ENCODE assay signal across 10 mouse cellular contexts in the genomic region with DNA sequence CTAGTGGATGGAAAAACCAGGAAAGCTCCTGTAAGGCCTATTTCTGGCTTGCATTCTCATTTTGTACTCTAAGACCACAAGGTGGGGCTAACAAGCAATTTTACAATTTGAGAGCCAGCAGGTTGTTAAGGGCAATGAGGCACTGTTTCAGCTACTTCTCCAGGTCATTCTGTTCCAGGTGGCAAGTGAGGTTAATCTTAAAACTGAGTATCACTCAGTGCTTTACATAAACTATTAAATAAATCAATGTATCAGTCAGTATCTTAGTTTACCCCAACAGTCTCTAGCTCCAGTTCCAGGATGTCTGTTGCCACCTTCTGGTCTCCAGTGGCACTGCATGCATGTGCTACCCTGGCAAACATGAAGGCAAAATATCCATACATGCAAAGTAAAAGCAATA. TPM values are rescaled to one million over a fixed set of nuclear protein-coding genes. Genes with fewer than 3 reads are reported as not detected.
DNase-seq lines count a peak whose midpoint lies in the region; ATAC-seq and TF ChIP-seq lines count a peak whose summit lies in the region.
"Had no signal": no experiment of that assay in that cellular context is flagged by ENCODE, and none has a peak within 500 bp of the region (broad histone marks: within the 10 kb centered on the region; RNA-seq: fewer than 3 reads in every experiment).

No protein-coding gene starts in this region.

- H3K27me3 ChIP-seq in kidney, embryonic 15.5 days: peaks cover 13% of the 10 kb centered on the region; the same call in 1 of the 2 replicates
- no peaks in the 10 kb centered on the region for H3K27me3 ChIP-seq in embryonic facial prominence, embryonic 10.5 days (replicated peaks; ENCODE audit: low read depth, poor library complexity, severe bottlenecking)
- H3K27me3 ChIP-seq in hindbrain, postnatal 0 days (ENCODE audit: insufficient read depth, low read length): 0 out of 2 replicates have a peak, but pooled peaks cover 4% of the 10 kb centered on the region
- no peaks in the 10 kb centered on the region for H3K27me3 ChIP-seq in limb, embryonic 10.5 days (ENCODE audit: low read depth, poor library complexity, severe bottlenecking)
- H3K27me3 ChIP-seq: embryonic facial prominence, embryonic 12.5 days; lung, embryonic 15.5 days had no signal

- H3K4me1 ChIP-seq in kidney, embryonic 15.5 days: no peaks in the 10 kb centered on the region
- H3K4me1 ChIP-seq in embryonic facial prominence, embryonic 10.5 days: no peaks in the 10 kb centered on the region
- H3K4me1 ChIP-seq in hindbrain, postnatal 0 days (ENCODE audit: insufficient read depth, low read length): no peaks in the 10 kb centered on the region
- no peaks in the 10 kb centered on the region for H3K4me1 ChIP-seq in limb, embryonic 10.5 days
- H3K4me1 ChIP-seq: embryonic facial prominence, embryonic 12.5 days; lung, embryonic 15.5 days had no signal

- peak; percentile 81 for TF ChIP-seq CTCF in hindbrain, postnatal 0 days (IDR thresholded peaks at IDR 0.05; ENCODE audit: low read depth)

- no peaks in the 10 kb centered on the region for H3K9me3 ChIP-seq in kidney, embryonic 15.5 days (replicated peaks)
- H3K9me3 ChIP-seq in embryonic facial prominence, embryonic 10.5 days: no peaks in the 10 kb centered on the region
- H3K9me3 ChIP-seq in hindbrain, postnatal 0 days (ENCODE audit: low read length): no peaks in the 10 kb centered on the region
- H3K9me3 ChIP-seq in limb, embryonic 10.5 days (replicated peaks): no peaks in the 10 kb centered on the region
- H3K9me3 ChIP-seq: embryonic facial prominence, embryonic 12.5 days; lung, embryonic 15.5 days had no signal

- H3K36me3 ChIP-seq in kidney, embryonic 15.5 days: no peaks in the 10 kb centered on the region
- H3K36me3 ChIP-seq in embryonic facial prominence, embryonic 10.5 days (replicated peaks): no peaks in the 10 kb centered on the region
- no peaks in the 10 kb centered on the region for H3K36me3 ChIP-seq in hindbrain, postnatal 0 days (ENCODE audit: insufficient read depth, low read length)
- no peaks in the 10 kb centered on the region for H3K36me3 ChIP-seq in limb, embryonic 10.5 days
- H3K36me3 ChIP-seq: embryonic facial prominence, embryonic 12.5 days; lung, embryonic 15.5 days had no signal

- H3K27ac ChIP-seq in kidney, embryonic 15.5 days: no peak overlapping the region
- no peak overlapping the region for H3K27ac ChIP-seq in embryonic facial prominence, embryonic 10.5 days (replicated peaks)
- H3K27ac ChIP-seq in hindbrain, postnatal 0 days: no peak overlapping the region
- no peak overlapping the region for H3K27ac ChIP-seq in limb, embryonic 10.5 days
- H3K27ac ChIP-seq: embryonic facial prominence, embryonic 12.5 days; lung, embryonic 15.5 days had no signal

- H3K4me2 ChIP-seq in kidney, embryonic 15.5 days: no peak overlapping the region
- no peak overlapping the region for H3K4me2 ChIP-seq in hindbrain, postnatal 0 days (ENCODE audit: low read depth, low read length)
- H3K4me2 ChIP-seq: embryonic facial prominence, embryonic 12.5 days; lung, embryonic 15.5 days had no signal

- ATAC-seq in kidney, embryonic 15.5 days (replicated peaks; ENCODE audit: low FRiP score): no peak
- ATAC-seq in hindbrain, postnatal 0 days: 0 out of 2 replicates have a peak, but pooled peaks have one; percentile 17

- H3K9ac ChIP-seq in kidney, embryonic 15.5 days: no peak overlapping the region
- H3K9ac ChIP-seq in hindbrain, postnatal 0 days (replicated peaks; ENCODE audit: low read length): no peak overlapping the region
- H3K9ac ChIP-seq: embryonic facial prominence, embryonic 12.5 days; lung, embryonic 15.5 days had no signal

- H3K4me3 ChIP-seq in kidney, embryonic 15.5 days (replicated peaks): no peak overlapping the region
- H3K4me3 ChIP-seq in embryonic facial prominence, embryonic 10.5 days: no peak overlapping the region
- H3K4me3 ChIP-seq in hindbrain, postnatal 0 days (ENCODE audit: low read length): no peak overlapping the region
- no peak overlapping the region for H3K4me3 ChIP-seq in limb, embryonic 10.5 days
- H3K4me3 ChIP-seq: embryonic facial prominence, embryonic 12.5 days; lung, embryonic 15.5 days had no signal

- peak; percentile 76 for DNase-seq in kidney, adult 18-20 months
- peak; percentile 50 for DNase-seq in Muller cell, postnatal 12 days (ENCODE audit: inconsistent ontology term)
- peak; percentile 44 for DNase-seq in embryonic facial prominence, embryonic 10.5 days (ENCODE audit: low spot score)
- DNase-seq in hindbrain, postnatal 0 days (ENCODE audit: low spot score): peak; percentile 61
- peak; percentile 43 for DNase-seq in limb, embryonic 10.5 days (ENCODE audit: low spot score)
- DNase-seq in natural killer cell, adult 2 months (ENCODE audit: low spot score in 2 of 2): peak; percentile 40 to 56
- DNase-seq in thymus, postnatal 36 days: peak; percentile 66 to 67

RNA-seq across cellular contexts. Expression of a gene that starts 12.0 kb away (rescaled TPM):
- not detected in 2 replicates for polyA plus RNA-seq in kidney, embryonic 15.5 days (2015; fragmentation: Nextera tagmentation; extraction: Ambion mirVana)
- not detected in 2 replicates for polyA plus RNA-seq in embryonic facial prominence, embryonic 10.5 days (2016; fragmentation: Nextera tagmentation; extraction: Ambion mirVana)
- not detected in 2 replicates for total RNA-seq in hindbrain, postnatal 0 days (2014; rRNA removed)
- polyA plus RNA-seq in hindbrain, postnatal 0 days (2015; fragmentation: Nextera tagmentation; extraction: Ambion mirVana): not detected in 2 replicates
- polyA plus RNA-seq in limb, embryonic 10.5 days (2016; fragmentation: Nextera tagmentation; extraction: Ambion mirVana): not detected in 2 replicates
- polyA plus RNA-seq: embryonic facial prominence, embryonic 12.5 days; lung, embryonic 15.5 days had no signal

RNA-seq across cellular contexts. Expression of a gene that starts 12.9 kb away (rescaled TPM):
- polyA plus RNA-seq in kidney, embryonic 15.5 days (2015; fragmentation: Nextera tagmentation; extraction: Ambion mirVana): 40.3 and 45.9 TPM in 2 replicates
- polyA plus RNA-seq in embryonic facial prominence, embryonic 10.5 days (2016; fragmentation: Nextera tagmentation; extraction: Ambion mirVana): 42.1 and 45.6 TPM in 2 replicates
- 21.6 and 27.9 TPM in 2 replicates for total RNA-seq in hindbrain, postnatal 0 days (2014; rRNA removed)
- 46.7 and 50.6 TPM in 2 replicates for polyA plus RNA-seq in hindbrain, postnatal 0 days (2015; fragmentation: Nextera tagmentation; extraction: Ambion mirVana)
- polyA plus RNA-seq in limb, embryonic 10.5 days (2016; fragmentation: Nextera tagmentation; extraction: Ambion mirVana): 36.7 and 48.1 TPM in 2 replicates

RNA-seq across cellular contexts. Expression of a gene that starts 43.0 kb away (rescaled TPM):
- 0.17 and 0.22 TPM in 2 replicates for polyA plus RNA-seq in kidney, embryonic 15.5 days (2015; fragmentation: Nextera tagmentation; extraction: Ambion mirVana)
- 0.21 and 0.36 TPM in 2 replicates for polyA plus RNA-seq in embryonic facial prominence, embryonic 10.5 days (2016; fragmentation: Nextera tagmentation; extraction: Ambion mirVana)
- 0.47 TPM in 1 of 2 replicates, not detected in the other for total RNA-seq in hindbrain, postnatal 0 days (2014; rRNA removed)
- polyA plus RNA-seq in hindbrain, postnatal 0 days (2015; fragmentation: Nextera tagmentation; extraction: Ambion mirVana): 0.40 and 0.66 TPM in 2 replicates
- 0.18 and 0.30 TPM in 2 replicates for polyA plus RNA-seq in limb, embryonic 10.5 days (2016; fragmentation: Nextera tagmentation; extraction: Ambion mirVana)

RNA-seq across cellular contexts. Expression of a gene that starts 45.4 kb away (rescaled TPM):
- polyA plus RNA-seq in kidney, embryonic 15.5 days (2015; fragmentation: Nextera tagmentation; extraction: Ambion mirVana): 3.1 and 6.0 TPM in 2 replicates
- 5.8 and 6.0 TPM in 2 replicates for polyA plus RNA-seq in embryonic facial prominence, embryonic 10.5 days (2016; fragmentation: Nextera tagmentation; extraction: Ambion mirVana)
- 0.11 TPM in 1 of 2 replicates, not detected in the other for total RNA-seq in hindbrain, postnatal 0 days (2014; rRNA removed)
- 0.19 and 0.23 TPM in 2 replicates for polyA plus RNA-seq in hindbrain, postnatal 0 days (2015; fragmentation: Nextera tagmentation; extraction: Ambion mirVana)
- 5.1 and 5.8 TPM in 2 replicates for polyA plus RNA-seq in limb, embryonic 10.5 days (2016; fragmentation: Nextera tagmentation; extraction: Ambion mirVana)

RNA-seq across cellular contexts. Expression of a gene that starts 51.3 kb away (rescaled TPM):
- not detected in 2 replicates for polyA plus RNA-seq in kidney, embryonic 15.5 days (2015; fragmentation: Nextera tagmentation; extraction: Ambion mirVana)
- not detected in 2 replicates for polyA plus RNA-seq in embryonic facial prominence, embryonic 10.5 days (2016; fragmentation: Nextera tagmentation; extraction: Ambion mirVana)
- total RNA-seq in hindbrain, postnatal 0 days (2014; rRNA removed): not detected in 2 replicates
- polyA plus RNA-seq in hindbrain, postnatal 0 days (2015; fragmentation: Nextera tagmentation; extraction: Ambion mirVana): not detected in 2 replicates
- polyA plus RNA-seq in limb, embryonic 10.5 days (2016; fragmentation: Nextera tagmentation; extraction: Ambion mirVana): not detected in 2 replicates
- polyA plus RNA-seq: embryonic facial prominence, embryonic 12.5 days; lung, embryonic 15.5 days had no signal
